Mouse (Mus musculus): Measurements from ENCODE around the gene Slc39a5. TPM values are rescaled to one million over a fixed set of nuclear protein-coding genes. Genes with fewer than 3 reads are reported as not detected.

The Slc39a5 gene
- total RNA-seq, 2 experiments from 2014 or later: not detected

DNA sequence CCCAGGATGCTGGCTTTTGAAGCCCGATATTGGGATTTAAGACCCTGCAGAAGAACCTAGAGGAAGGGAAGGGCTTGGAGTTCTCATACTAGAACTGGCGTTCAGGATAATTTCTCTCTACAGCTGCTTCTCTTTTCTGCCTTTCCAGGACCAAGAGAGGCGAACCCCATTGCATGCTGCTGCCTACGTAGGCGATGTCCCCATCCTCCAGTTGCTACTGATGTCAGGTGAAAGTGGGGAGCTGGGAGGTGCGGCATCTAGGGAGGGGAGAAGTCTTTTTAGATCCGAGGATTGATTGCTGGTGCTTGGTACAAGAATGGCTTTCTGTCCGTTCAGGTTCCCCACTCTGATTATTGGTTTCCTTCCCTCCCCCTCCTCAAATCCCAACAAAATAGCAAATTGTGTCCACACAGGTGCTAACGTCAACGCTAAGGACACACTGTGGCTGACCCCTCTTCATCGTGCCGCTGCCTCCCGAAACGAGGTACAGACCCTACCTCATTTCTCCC, 23.0 kb downstream of the Slc39a5 start:
- intact Hi-C loops (cut with DNase I): loop anchor here (1.0 to 5.0 kb wide), 2 partner anchors 31 to 41 kb away; partner anchors contain the start of gene Cs
- no peak for DNase-seq

DNA sequence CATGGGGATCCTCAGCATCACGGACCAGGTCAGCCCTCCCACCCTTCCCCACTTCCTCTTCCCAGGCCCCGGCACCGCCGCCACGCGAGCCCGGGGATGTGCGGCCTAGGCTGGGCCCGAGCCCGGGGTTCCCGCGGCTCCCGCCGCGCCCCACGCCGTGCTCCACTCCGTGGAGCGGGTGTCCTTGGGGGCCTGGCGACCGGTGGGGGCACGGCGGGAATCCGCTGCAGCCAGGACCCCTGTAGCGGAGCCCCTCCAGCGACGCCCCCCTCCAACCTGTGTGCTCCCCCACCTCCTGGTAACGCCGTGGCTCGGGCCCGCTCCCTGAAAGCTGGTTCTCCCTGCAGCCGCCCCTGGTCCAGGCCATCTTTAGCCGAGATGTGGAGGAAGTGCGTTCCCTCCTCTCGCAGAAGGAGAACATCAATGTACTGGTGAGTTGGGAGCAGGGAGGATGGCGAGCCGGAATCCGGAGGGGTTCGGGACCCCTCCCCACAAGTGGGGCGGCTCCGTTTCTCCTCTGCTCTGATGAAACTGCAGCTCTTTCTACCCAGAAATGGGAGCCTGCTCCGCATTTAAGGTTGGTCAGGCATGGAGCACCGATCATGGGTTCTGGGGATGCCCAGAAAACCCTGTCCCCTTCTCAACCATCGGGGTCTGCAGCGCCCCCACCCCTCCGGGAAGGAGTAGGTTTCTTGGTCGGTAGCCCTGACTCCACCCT, 23.6 kb downstream of the Slc39a5 start:
- intact Hi-C loops (cut with DNase I): loop anchor here (1.0 to 5.0 kb wide), 2 partner anchors 32 to 40 kb away; partner anchors contain the start of gene Cs

DNA sequence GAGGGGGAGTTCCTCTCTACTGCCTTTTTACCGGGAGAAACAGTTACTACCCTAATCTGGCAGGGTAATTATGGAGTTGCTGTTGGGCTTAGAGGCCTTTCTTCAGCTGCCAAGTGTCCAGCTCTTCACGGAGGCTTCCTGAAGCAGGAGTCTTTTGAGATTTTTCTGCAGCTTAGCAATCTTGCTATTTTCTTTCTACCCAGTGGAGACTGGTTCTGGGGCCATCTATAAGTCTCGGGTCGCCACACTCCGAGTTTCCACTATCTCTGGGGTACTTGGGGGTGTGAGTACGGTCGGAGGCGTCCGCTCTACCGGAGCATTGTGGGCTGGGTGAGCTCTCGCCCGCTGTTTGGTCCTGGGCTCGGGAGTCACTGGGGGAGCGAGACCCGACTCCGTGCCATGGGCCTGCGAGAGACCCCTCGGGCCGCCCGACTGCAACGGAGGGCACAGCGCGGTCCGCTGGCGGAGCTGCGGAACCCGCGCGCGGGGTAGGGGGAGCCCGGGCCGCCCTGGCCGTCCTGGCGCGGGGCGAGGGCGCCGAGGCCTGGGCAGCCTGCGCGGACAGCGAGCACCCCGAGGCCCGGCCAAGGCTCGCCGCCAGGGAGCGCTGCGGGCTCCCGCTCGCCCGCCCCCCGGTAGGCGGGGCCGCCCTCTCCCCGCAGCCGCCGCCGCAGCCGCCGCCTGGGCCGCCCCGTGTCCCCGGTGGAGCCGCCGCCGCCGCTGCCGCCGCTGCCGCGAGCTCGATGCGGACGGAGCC, 24.4 kb downstream of the Slc39a5 start, which contains the start of gene Ankrd52:
Gene Ankrd52 (plus strand): TSS at position 661 of the 757 bp plus-strand sequence.
- intact Hi-C loops (cut with DNase I): loop anchor here (1.0 to 5.0 kb wide), 2 partner anchors 33 to 39 kb away; partner anchors contain the start of gene Cs
- peak; percentile 91 to 94 for DNase-seq

More for the DNA sequence above, 23.6 kb downstream of the Slc39a5 start:
- DNase-seq: peak in 1 of 2 experiments; percentile 47

DNA sequence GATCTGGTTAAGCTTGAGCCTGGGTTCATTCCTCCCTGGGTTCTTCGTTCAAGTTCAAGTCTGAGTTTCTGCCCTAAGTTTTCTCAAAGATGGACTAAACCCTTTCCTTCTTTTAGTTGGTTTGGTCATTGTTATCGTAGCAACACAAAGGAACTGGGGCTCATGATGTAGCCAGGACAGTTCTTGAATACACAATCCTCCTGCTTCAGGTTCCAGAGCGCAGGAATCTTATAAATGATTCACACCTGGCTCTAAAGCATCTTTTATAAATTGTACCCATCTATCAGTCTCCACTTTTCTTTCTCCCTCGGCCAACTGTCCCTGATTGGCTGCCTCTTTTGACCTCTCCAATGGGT, 25.0 kb downstream of the Slc39a5 start:
- intact Hi-C loops (cut with DNase I): loop anchor here (5.0 kb wide), 1 partner anchor 39 kb away; the partner anchor contains the start of gene Cs
- no peak for DNase-seq

DNA sequence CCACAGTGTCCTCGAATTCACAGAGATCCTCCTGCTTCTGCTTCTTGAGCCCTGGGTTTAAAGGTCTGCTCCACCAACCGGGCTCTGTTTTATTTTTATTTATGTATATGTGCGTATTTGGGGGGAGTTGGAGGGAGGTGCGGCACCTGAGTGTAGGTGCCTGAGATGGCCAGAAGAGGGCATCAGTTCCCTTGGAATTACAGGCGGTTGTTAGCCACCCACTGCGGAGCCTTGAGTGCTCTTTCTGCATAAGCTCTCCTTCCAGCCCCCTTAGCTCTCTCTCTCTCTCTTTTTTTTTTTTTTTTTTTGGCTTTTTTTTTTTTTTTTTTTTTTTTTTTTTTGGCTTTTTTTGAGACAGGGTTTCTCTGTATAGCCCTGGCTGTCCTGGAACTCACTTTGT, 26.6 kb downstream of the Slc39a5 start:
- intact Hi-C loops (cut with DNase I): no loop called here
- DNase-seq: no peak

DNA sequence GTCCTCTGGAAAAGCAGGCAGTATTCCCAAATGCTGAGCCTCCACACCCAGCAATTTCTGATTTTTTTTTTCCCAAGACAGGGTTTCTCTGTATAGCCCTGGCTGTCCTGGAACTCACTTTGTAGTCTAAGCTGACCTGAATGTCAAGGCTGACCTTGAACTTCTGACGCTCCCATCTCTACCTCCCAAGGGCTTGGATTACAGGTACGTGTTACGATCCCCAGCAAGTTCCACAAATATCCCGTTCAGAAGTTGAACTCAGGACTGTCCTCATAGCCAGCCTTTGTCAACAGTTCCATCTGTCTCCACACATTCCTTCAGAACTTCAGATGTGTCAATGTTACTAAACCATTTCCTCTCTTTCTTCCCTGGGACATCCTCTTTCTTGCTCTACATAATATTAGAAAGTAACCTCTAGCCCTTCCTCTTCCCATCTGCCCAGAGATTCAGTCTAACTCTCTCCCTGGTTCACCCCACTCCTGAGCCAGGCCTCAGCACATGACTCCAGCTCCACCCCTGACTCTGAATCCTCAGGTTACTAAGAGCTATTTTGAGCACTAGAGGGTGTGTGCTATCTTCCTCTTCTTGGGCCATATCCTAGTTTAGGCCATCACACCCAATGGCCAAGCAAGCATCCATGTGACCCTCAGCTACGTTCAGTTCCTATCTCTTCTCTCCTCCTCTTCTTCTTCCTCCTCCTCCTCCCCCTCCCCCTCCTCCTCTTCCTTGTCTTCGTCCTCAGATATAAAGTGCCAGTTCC, 27.9 kb downstream of the Slc39a5 start:
- no peak for DNase-seq
- intact Hi-C loops (cut with DNase I): no loop called here

DNA sequence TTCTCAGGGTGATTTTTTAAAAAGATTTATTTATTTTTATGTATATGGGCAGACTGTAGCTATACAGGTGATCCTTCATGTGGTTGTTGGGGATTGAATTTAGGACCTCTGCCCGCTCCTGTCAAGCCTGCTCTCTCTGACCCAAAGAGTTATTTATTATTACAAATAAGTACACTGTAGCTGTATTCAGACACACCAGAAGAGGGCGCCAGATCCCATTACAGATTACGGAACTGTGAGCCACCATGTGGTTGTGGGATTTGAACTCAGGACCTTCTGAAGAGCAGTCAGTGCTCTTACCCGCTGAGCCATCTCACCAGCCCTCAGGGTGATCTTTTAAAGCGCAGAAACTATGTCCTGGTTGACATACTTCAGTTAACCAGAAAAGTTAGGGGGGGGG, 28.9 kb downstream of the Slc39a5 start:
- no peak for DNase-seq
- intact Hi-C loops (cut with DNase I): no loop called here

DNA sequence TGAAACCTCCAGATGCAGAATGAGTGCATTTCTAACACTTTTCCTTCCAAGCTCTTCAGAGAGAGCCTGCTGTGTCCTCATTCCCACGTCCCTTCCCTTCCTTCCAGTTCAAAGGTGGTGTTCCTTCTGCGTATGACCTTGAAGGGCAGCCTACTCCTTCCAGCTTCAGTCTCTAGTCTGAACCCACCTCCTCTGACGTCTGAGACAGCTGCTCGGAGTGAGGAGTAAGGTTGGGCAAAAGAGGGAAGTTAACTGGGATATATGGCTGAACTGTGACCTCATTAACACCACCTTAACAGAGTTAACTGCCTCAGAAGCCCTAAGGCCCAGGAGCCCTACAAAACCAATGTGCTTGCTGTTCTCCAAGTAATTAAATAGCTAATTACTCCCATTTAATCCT, 30.4 kb downstream of the Slc39a5 start:
- intact Hi-C loops (cut with DNase I): no loop called here
- DNase-seq: no peak

DNA sequence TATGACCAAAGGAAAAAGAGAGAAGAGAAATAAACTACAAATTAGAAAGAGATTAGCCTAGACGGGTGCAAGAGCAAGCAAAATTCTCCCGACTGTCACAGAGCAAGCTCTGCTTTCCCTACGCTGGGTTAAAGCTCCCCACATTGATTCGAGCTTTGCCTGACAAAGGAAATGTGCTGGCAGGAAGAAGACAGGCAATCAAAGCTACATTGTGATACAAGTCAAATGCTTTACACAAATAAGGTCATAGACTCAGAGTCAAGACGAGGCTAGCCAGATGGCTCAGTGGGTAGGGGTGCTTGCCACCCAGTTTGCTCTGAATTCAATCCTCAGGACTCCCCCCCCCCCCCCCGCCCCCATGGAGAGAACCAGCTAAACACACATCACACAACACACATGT, 31.0 kb downstream of the Slc39a5 start:
- intact Hi-C loops (cut with DNase I): no loop called here
- DNase-seq: no peak

DNA sequence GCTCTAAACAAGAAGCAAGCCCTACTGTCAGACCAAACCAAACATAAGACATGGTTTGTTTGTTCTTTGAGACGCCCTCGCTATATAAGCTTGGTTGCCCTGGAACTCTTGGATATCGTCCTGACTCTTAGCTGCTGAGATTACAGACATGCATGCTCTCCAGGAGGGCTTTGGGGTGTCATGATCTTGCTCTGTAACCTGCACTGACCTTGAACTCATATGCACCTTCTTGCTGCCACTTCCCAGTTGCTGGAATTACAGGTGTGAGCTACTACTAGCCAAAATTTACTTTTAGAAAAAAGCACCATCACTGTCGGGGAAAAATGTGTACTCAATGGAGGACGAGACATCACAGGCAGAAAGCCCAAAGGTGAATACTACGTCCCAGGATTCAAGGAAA, 31.4 kb downstream of the Slc39a5 start:
- intact Hi-C loops (cut with DNase I): no loop called here
- DNase-seq: no peak

DNA sequence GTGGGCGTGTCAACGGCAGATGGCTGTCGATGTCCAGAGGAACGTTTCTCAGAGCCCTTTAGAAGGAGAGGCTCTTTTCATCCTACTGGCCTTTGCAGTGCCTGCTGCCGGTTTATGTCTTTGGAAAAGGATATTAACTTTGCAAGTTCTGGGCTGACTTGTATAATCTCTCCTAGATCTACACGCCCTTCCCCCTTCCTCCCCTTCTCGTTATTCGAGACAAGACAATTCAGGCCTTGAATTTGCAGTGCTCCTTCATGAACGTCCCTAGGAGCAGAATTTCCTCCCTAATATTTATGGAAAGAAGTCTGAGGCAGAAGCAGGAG, 31.8 kb downstream of the Slc39a5 start:
- intact Hi-C loops (cut with DNase I): no loop called here
- no peak for DNase-seq

DNA sequence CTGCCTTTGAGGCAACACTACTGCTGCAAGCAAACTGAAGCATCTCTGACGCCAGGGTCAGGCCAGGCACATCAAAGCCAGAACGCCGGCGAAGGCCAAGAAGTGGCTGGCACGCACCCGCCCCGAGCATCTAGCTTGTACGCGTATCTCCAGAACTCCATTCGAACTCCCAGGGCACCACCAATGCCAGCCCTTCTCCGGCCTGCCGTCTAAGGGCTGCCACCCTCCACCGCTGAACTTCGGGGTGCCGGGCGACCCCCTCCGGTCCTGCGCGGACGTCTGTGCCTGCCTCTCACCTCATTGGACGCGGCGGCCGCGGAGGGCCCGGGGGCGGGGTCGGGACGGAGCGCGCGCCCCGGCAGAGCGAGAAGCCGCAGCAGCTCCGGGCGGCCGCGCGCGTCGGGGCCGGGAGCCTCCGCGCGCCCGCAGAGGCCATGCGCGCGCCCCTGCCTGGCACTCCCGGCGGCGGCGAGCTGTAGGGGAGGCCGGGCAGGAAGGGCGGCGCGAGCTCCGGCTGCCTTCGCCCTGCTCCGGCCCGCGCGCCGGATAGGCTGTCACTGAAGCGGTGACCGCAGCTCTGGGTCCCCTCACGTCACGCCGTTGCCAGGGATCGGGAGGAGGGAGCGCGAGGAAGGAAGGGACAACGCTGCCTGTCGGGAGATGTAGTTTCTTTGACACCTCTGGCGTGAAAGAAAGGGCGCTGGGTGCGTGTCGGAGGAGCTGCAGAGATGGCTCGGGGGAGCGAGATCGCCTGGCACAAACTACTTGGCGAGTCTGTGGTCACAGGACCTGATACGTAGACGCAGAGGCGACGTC, 32.4 kb downstream of the Slc39a5 start, which contains the start of gene Coq10a:
Gene Coq10a (minus strand): TSS at position 596 of the 816 bp plus-strand sequence.
- DNase-seq: peak; percentile 88 to 92
- intact Hi-C loops (cut with DNase I): no loop called here

DNA sequence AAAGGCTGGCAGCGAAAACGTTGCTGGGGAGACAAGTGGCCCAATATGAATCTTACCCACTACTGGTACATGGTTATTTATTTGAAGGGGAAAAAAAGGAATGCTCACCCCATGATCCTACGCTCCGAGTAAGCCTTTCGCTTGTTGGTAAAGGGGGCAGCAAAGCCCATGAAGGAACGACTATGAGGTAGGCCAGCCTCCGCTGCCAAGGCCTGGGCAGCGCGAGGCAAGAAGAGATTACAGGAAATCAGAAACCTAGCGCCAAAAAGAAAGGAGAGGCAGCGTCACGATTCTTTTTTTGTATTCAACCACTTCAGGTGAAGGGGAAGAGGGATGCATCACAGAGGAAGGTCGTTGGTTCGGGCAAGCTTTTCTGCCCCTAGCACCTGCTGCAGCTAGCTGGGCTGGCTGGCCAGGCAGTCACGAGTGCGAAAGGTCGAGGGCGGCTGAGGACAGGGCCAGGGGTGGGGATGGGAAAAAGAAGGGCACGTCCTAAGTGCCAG, 33.1 kb downstream of the Slc39a5 start:
- intact Hi-C loops (cut with DNase I): no loop called here
- no peak for DNase-seq

DNA sequence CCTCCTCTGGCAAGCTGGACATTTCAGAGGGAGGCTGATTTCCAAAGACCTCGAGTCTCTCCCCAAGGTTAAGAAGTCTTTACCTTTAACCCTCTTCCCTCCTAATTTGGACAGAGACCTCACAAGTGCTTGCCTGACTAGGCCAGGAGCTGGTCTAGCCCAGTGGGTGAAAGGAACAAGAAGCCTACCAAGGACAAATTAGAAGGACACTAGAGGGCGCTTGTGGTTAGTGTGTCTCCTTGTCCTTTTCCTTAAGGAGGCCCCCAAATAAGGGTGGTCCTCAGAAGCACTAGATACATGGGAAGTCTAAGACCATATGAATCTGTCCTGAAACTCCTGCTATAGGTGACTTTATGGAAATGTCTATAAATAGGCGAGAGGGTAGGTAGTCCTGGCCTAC, 38.5 kb downstream of the Slc39a5 start:
- DNase-seq: peak in 1 of 2 experiments; percentile 57
- intact Hi-C loops (cut with DNase I): loop anchor here (1.0 kb wide), 1 partner anchor 93 kb away; no protein-coding TSS in a partner anchor

DNA sequence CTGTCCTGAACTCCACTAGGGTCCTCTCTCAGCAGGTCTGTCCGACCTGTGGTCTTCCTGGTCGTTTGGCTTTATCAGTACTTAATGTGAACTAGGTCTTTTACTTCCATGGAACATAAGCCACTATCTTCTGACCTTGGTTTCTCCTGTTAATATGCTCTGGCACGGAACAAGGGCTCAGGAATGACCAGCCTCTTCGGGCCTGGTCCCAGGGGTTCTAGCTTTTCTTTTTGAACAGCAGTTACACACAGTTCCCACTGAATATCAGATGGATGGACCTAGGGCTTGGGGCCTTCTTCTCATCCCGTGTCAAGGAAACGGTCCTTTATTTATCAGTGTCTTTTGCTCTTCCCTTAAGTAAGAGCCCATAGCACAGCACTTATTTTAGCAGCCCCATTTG, 39.2 kb downstream of the Slc39a5 start:
- intact Hi-C loops (cut with DNase I): loop anchor here (1.0 kb wide), 1 partner anchor 93 kb away; no protein-coding TSS in a partner anchor
- DNase-seq: no peak

DNA sequence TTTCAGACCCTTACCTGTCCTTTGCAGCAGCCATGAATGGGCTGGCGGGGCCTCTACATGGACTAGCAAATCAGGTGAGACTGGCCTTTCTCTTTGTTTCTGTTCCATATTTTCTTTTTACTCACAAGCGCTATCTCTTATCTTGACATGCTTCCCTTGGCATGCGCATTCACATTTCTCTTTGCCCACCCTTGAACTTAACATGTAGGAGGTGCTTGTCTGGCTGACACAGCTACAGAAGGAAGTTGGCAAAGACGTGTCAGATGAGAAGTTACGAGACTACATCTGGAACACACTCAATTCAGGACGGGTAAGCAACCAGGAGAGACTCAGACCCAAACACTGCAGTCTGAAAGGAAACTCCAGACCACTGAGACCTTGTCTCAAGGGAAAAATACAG, 41.8 kb downstream of the Slc39a5 start:
- intact Hi-C loops (cut with DNase I): loop anchor here (2.0 kb wide), 1 partner anchor 22 kb away; the partner anchor contains the start of gene Cs
- DNase-seq: no peak

DNA sequence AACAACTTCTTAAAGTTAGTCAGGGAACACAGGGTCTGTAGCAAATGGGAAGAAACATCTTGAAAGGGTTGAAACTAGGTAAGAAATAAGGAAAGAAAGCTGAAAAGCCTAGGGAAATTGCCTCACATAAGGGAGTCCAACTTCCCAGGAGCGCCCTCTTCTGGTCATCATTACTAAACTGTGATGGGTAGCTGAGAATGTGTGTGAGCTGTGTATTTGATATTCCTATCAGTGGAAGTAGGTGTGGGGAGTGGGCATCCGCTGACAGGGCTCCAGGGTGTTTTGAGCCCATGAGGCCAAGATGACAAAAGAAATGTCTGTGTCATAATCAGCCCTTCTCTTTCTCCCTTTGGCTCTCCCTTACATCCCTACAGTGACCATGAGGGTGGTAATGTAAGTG, 42.2 kb downstream of the Slc39a5 start:
- intact Hi-C loops (cut with DNase I): loop anchor here (2.0 kb wide), 1 partner anchor 22 kb away; the partner anchor contains the start of gene Cs
- peak in 1 of 2 experiments; percentile 55 for DNase-seq

DNA sequence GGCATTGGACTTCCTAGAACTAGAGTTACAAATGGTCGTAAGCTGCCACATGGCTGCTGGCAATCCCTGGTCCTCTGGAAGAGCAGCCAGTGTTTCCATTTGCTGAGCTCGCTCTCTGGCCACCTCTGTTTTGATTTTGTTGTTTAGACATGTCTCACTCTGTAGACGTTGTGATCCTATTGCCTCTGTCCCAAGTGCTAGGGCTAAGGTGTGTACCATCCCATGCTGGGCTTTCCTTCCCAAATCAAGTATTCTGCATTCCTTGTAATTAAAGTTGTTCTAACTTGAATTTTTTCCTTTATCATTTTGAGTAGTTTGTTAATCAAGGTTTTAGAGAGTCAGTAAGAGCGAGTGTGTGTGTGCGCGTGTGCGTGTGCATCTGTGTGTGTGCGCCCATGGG, 53.5 kb downstream of the Slc39a5 start:
- intact Hi-C loops (cut with DNase I): no loop called here
- DNase-seq: no peak
